Mouse (Mus musculus) c-Kit-positive CD71-negative TER-119-negative erythroid progenitor cells, embryonic 14.5 days (primary cell): ENCODE results near the gene Pth2.

ENCODE experiments used
- DNase-seq: peaks from one replicate; pipeline ENCODE4 v3.0.0-alpha.2; 2013; ENCODE audit warnings: low read depth

The Pth2 gene

DNA sequence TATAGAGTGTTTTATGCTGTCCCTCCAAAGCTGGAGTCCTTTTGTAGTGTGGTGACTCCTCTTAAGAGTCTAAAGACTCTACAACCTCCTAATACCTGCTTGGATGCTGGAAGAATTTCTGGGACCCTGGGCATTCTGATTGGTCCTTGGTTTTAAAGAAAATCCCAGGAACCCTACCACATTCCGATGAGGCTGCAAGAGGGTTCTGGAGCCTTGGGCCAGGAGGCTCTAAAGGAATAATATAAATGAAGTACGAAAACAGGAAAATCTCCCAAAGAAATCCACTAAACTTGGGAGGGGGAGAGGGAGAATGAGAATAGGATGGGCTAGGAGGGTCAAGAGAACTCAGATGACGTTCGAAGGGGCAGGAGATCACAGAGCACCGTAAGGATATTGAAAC is 27.2 kb upstream of the Pth2 start:
- no peak for DNase-seq

GRCm38 (mm10) chr7:45154096-45154992 is 26.5 kb upstream of the Pth2 start, which contains the start of the genes Pih1d1 and Aldh16a1:
TSS of gene Pih1d1 (plus strand) at chr7:45154303.
TSS of gene Aldh16a1 (minus strand) at chr7:45154584.
- peak; percentile 95 for DNase-seq

DNA sequence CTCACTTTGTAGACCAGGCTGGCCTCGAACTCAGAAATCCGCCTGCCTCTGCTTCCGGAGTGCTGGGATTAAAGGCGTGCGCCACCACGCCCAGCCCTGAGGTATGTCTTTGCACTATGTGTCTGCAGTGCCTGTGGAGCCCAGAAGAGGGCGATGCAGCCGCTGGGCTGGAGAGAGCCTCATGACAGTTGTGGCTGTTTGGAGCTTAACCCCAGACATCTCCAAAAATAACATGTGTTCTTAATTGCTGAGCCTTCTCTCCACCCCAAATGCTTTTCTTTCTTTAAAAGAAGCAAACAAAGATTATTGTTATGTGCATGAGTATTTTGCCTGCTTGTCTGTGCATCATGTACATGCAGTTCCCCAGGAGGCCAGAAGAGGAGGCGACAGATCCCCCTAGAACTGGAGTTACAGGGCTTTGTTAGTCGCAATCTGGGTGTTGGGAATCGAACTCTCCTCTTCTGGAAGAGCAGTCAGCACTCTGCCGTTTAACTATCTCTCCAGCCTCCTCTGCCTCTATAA is 25.7 kb upstream of the Pth2 start:
- DNase-seq, result no peak

DNA sequence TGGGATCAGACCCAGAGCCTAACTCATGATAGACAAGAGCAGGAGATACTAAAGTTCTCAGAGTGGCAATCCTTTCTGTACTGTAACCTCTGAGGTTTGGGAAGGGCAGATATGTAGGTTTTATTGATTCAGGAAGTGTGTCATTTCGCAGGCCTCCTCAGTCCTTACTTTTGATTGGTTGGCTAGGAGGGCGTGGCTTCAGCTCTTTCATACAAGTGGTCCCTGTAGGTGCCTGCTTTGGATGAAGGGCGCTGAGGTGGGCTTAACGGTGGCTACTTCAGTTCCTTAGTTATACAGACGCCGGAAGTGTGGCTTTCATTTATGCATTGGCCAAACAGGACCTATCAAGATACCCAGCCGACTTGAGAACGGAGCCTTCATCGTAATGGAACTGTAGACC is 25.2 kb upstream of the Pth2 start:
- no peak for DNase-seq

GRCm38 (mm10) chr7:45156206-45156605 is 24.6 kb upstream of the Pth2 start:
- no peak for DNase-seq

DNA sequence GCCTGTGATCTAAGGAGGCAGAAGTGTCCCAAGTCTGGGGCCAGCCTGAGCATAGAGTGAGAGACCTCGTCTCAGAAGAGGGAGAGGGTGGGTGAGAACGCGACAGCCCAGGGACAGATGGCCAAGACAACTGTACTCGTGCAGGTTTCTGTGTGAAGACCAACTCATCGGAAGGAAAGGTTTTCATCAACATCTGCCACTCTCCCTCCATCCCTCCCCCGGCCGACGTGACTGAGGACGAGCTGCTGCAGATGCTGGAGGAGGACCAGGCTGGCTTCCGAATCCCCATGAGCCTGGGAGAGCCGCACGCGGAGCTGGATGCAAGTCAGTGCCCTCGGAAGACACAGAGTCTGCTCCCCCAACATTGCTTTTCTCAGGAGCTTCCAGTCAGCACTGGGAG is 23.3 kb upstream of the Pth2 start:
- DNase-seq, result no peak

GRCm38 (mm10) chr7:45158991-45159390 is 21.8 kb upstream of the Pth2 start:
- no peak for DNase-seq

GRCm38 (mm10) chr7:45160316-45160800 is 20.4 kb upstream of the Pth2 start:
- DNase-seq, result no peak

GRCm38 (mm10) chr7:45160866-45161265 is 19.9 kb upstream of the Pth2 start:
- DNase-seq, result no peak

DNA sequence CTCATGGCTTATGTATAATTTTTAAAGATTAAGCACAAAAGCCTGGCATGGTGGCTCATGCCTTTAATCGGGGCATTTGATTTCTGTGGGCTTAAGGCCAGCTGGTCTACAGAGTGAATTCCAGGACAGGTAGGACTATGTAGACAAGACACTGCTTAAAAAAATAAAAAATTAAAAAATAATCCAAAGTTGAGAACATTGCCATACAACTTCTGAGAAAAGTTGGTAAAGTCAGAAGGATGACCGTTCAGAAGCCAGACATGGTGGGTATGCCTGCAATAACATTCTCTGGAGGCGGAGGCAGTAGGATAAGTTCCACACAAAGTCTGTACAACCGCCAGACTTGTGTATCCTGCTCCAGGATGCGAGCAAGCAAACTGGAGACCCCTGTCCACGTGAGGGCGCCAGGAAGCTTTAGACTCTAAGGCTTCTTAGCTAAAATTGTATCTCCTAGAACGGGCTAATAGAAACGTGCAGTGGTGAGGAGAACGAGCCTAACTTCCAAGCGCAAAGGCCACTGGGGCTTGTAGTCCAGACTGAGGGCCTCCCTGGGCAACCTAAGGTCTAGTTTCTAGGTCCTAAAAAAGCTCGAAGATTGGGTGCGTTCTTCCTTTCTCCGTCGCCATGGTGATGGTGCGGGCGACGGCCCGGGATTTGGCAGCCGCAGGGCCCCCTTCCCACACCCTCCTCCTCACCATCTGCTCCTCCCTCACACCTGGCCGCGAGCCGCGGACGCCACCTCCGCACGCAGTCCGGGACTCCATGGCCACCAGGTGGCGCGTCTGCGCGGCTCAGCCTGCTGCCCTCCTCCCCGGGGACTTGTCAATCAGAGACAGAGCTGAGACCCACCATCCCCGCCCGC is 19.0 kb upstream of the Pth2 start:
- peak; percentile 78 for DNase-seq

- DNase-seq, result no peak
Observed at GRCm38 (mm10) chr7:45162551-45162950, 18.2 kb upstream of the Pth2 start.

DNA sequence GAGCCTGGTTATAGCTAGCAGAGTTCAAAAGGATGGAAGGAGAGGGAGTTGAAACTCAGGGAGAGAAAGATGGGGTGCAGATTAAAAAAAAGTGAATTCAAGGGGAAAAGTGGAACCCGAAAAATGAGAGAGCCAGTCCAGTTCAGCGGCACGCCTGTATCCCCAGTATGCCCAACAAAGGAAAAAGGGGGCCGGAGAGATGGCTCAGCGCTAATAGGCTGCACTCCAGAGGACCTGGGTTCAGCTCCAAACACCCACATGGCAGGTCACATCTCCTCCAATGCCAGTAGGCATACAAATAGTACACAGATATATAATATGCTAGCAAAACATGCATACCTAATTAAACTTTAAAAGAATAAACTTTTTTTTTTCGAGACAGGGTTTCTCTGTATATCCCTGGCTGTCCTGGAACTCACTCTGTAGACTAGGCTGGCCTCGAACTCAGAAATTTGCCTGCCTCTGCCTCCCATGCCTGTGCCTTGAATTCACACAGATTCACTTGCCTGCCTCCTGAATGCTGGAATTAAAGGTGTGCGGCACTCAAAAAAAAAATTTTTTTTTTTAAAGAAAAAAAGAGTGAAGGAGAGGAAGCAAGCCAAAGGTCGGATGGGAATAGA is 17.7 kb upstream of the Pth2 start:
- DNase-seq, result no peak

DNA sequence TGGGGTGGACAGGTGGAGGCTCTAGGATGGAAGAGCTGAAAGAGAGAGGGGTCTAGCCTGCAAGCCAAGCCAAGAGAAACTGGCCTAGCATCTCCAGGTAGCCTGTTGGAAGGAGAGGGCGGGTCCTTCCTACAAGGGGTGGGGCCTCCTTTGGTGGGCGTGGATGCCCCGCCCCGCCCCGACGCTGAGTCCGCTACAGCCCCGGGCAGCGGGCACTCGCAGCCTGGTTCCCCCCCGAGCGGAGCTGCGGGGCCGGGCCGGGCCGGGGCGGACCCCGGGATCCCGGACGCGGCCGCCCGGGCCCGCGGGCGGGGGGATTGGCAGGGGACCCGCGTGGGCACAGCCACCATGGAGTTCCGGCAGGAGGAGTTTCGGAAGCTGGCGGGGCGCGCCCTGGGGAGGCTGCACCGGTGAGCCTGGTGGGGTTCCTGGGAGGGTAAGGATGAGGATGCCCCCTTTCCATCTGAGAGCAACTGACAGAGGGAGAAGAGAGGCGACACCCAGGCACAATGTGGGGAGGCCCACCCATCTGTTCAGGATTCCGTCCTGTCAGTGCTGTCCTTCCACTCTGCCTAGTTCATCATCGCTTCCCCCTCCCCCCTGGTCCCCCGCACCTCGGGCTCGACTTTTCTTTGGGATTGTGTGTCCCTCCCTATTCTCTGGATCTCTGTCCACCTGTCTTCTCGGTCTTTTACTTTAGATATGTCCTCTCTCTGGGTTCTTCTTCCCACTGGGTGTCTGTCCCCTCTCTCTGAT is 16.9 kb upstream of the Pth2 start, which contains the start of gene Slc17a7:
Slc17a7 (plus strand) TSS at position 215 of the 756 bp plus-strand sequence.
- no peak for DNase-seq

GRCm38 (mm10) chr7:45164833-45165232 is 16.0 kb upstream of the Pth2 start:
- no peak for DNase-seq

DNA sequence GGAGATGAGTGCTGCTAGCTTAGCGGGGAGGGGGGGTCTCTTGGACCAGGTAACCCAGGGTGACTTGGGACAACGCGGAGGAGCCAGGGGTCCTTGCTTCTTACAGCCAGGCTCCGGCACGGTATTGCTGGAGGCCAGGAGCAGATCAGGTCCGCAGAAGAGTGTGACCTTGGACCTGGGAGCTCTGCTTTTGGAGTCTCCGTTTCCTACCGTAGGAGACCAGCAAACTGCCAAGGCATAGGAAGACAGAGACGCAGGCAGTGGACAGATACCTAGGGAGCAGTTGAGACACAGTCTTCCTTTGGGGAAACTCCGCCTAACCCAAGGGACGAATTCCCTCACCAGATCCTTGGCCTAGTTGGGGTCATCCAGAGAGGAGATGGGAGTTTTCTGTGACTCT is 15.1 kb upstream of the Pth2 start:
- no peak for DNase-seq

GRCm38 (mm10) chr7:45166950-45167401 is 13.8 kb upstream of the Pth2 start:
- DNase-seq, result no peak

GRCm38 (mm10) chr7:45167761-45168445 is 12.9 kb upstream of the Pth2 start:
- DNase-seq, result no peak

GRCm38 (mm10) chr7:45168656-45169055 is 12.1 kb upstream of the Pth2 start:
- no peak for DNase-seq

- no peak for DNase-seq
Observed at GRCm38 (mm10) chr7:45169495-45169894, 11.3 kb upstream of the Pth2 start.

DNA sequence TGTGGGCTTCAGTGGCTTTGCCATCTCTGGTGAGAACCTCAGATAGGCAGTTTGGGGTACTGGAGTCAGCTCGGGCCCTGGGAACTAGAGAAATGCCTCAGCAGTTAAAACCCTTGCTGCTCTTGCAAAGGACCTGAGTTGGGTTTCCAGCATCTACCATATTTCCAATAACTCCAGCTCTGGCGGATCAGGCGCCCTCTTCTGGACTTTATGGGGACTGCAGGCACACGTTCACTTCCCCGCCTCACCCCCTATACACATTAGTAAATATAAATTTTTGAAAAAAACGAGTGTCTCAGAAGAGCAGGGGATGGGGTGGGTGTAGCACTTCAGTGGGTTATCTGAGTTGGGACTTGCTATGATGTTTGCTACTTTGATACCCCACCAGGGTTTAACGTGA is 7.8 kb upstream of the Pth2 start:
- DNase-seq, result no peak
